Mouse (Mus musculus) thymus, adult 2 months (tissue): ENCODE data around the gene Asic3.

Experiments
- CTCF ChIP-seq: fragments of 200-500 bp; IDR thresholded peaks from 2 replicates; pipeline ENCODE4 v1.5.1; 2012; ENCODE audit warnings: mild to moderate bottlenecking, control low read depth, low read length, moderate library complexity, borderline replicate concordance; ENCODE audit not compliant: control insufficient read depth, poor library complexity, insufficient read depth; ENCODE audit errors: extremely low read depth
- POLR2A ChIP-seq: fragments of 200-500 bp; IDR thresholded peaks from 2 replicates; pipeline ENCODE4 v1.6.1; 2012; ENCODE audit warnings: mild to moderate bottlenecking, low read length, control low read depth, moderate library complexity; ENCODE audit not compliant: control insufficient read depth, poor library complexity, insufficient read depth; ENCODE audit errors: extremely low read depth

- TF ChIP-seq CTCF (no peak), POLR2A (no peak)
Measured at GRCm38 (mm10) chr5:24426556-24427284, 13.5 kb downstream of the Asic3 start.
